Mouse (Mus musculus): ENCODE results near the gene Sgk1.

Gene Sgk1

GRCm38 (mm10) chr10:21882184-21883081, at the start of gene Sgk1:
Sgk1 (plus strand) TSS chr10:21882184.
- peak; percentile 53 for DNase-seq (ENCODE audit: low read depth, low spot score)

DNA sequence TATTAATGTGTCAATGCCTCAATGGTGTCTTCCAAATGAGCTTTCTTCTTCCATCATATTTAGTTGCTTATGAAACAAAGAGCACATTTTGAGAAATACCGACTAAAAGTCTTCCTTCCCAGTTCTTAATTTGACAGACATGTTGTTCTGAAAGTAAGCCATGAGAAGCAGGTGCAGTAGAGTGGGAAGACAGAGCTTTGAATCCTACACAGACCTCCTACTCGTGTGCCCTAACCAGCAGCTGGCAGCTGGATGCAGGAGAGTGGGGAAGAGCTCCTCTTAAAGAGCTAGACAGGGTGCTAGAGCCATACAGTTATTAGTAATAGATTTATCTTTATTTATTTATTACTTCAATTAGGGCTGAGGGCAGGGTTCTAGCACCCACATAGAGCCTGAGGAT, 49.7 kb upstream of the Sgk1 start:
- no peak for DNase-seq (ENCODE audit: low read depth, low spot score)

DNA sequence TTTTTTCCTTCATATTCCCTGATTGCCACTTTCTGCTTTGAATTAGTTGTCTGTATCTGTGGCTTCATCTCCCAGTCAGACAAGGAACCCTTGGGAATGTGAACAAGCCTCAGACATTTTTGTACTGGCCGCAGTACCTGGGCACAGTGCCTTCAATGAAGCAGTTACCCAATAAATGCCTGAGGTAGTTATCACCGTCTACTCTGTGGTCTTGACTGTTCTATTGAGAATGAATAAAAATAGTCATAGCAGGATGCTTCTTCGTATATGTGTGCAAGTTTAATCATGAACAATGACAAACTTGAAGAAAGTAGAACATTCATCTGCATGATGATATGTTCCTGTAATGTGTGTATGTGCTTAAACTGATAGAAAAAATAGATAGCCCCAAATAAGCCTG, 48.2 kb upstream of the Sgk1 start:
- no peak for DNase-seq (ENCODE audit: low read depth, low spot score)

- DNase-seq (ENCODE audit: low read depth, low spot score), result no peak
Observed at GRCm38 (mm10) chr10:21835077-21835476, 46.9 kb upstream of the Sgk1 start.

DNA sequence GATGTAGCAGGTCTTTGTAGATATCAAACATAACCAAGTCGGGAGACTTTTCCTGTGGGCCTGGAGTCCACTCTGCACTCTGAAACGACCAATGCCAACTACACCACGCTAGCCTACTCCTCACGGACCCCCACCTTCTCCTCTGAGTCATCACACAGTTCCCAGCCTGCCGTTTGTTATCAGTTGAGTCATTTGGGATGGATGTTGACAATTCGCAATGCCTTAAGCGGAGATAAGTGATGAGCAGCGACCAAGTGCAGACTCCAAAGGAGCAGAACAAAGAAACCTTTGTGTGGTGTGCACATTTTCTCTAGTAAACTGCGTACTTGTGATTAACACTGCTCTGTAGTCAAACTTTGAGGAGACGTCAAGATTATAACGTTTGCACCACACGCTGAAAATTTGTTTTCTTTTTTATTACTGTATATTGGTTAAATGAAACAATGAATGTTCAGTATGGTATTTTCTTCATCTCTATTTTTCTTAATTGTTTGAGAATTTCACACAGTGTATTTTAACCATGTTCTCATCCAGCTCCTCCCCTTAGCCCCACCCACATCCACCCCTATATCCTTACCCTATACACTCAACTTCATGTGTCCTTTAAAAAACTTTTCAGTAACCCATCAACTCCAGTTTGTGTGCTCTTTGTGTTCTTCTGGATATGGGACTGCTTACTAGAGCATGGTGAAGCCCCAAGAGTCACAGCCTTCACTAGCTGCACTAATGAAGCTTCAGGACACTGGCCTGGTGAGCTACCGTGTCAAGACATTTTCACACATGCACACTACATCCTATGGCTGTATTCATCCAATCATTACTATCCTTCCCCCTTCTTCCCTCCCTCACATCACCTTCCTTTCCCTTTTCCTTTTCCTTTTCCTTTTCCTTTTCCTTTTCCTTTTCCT, 42.5 kb upstream of the Sgk1 start:
- DNase-seq (ENCODE audit: low read depth, low spot score), result no peak

DNA sequence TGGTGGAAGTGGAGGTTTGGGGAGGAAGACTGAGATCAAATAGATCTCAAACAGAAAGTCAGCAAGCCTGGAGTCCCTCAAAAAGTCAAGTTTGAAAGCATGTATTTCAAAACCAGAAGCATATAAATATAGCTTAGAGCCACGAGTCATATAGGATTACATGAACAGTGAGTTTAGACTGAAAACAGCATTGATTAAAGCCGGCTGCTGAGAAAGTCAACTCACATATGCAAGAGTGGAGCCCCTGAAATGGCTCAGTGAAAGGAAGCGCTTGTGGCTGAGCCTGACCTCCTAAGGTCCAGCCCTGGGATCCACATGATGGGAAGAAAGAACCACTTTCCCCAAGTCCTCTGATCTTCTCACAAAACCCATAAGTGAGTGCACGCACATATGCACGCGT, 38.7 kb upstream of the Sgk1 start:
- DNase-seq (ENCODE audit: low read depth, low spot score), result no peak

- no peak for DNase-seq (ENCODE audit: low read depth, low spot score)
Observed at GRCm38 (mm10) chr10:21843861-21844260, 38.1 kb upstream of the Sgk1 start.

- DNase-seq (ENCODE audit: low read depth, low spot score), result no peak
Observed at GRCm38 (mm10) chr10:21844391-21844790, 37.6 kb upstream of the Sgk1 start.

GRCm38 (mm10) chr10:21845601-21846282, 36.2 kb upstream of the Sgk1 start:
- no peak for DNase-seq (ENCODE audit: low read depth, low spot score)

DNA sequence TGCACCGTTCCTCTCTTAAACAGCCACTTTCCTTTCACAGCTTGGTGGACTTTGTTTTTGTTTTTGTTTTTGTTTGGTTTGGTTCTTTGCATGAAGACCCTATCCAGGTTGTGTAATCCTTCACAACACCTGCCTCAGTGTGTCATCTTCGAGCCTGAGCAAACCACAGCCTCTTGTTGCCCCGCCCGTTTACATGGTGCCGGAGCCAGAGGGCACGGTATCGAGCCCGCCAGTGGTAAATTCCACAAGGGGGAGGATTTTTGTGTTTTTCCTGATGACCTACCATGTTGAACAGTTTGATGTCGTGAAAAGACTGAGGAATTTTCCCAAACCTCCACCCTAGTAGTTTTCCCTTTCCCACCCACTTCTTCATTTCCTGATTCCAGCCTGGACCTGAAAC, 35.6 kb upstream of the Sgk1 start:
- DNase-seq (ENCODE audit: low read depth, low spot score), result no peak

GRCm38 (mm10) chr10:21847026-21847820, 34.8 kb upstream of the Sgk1 start:
- DNase-seq (ENCODE audit: low read depth, low spot score), result no peak

GRCm38 (mm10) chr10:21847931-21848670, 33.9 kb upstream of the Sgk1 start:
- DNase-seq (ENCODE audit: low read depth, low spot score), result no peak

DNA sequence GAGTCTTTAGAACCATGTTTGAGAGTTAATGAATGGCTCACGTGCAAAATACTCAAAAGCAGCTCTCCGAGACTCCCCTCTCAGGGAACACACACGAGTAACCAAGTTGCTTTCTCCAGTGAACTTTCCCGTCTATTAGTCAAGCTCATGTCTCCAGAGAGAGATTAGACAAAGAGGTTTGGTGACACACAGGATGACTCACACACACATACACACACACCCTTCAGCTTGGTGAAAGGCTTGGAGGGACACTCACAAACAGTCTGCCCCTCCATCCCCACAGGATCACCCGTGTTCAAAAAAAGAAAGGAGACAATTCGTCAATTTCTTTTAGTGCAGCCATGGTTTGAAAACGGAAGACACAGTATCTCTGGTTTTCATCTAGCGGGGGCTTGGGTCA, 32.7 kb upstream of the Sgk1 start:
- no peak for DNase-seq (ENCODE audit: low read depth, low spot score)

DNA sequence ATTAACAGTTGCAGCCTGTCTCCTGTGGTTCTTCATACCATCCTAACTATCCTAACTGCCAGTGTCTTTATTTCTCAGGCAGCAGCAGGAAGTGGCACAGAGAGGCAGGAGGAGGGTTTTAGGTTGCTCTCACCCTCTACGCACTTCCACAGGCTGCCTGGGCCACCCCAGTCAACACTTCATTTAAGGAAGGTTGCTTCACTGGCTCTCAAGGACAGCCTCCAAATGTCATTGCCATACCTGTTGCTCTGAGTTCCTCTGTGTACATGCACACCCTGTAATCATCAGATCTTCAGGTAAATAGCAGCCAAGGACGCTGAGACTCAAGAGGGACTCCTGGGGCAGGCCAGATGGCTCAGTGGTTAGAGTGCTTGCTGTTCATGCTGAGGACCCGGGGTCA, 31.7 kb upstream of the Sgk1 start:
- no peak for DNase-seq (ENCODE audit: low read depth, low spot score)

GRCm38 (mm10) chr10:21853122-21853521, 28.9 kb upstream of the Sgk1 start:
- DNase-seq (ENCODE audit: low read depth, low spot score), result no peak

DNA sequence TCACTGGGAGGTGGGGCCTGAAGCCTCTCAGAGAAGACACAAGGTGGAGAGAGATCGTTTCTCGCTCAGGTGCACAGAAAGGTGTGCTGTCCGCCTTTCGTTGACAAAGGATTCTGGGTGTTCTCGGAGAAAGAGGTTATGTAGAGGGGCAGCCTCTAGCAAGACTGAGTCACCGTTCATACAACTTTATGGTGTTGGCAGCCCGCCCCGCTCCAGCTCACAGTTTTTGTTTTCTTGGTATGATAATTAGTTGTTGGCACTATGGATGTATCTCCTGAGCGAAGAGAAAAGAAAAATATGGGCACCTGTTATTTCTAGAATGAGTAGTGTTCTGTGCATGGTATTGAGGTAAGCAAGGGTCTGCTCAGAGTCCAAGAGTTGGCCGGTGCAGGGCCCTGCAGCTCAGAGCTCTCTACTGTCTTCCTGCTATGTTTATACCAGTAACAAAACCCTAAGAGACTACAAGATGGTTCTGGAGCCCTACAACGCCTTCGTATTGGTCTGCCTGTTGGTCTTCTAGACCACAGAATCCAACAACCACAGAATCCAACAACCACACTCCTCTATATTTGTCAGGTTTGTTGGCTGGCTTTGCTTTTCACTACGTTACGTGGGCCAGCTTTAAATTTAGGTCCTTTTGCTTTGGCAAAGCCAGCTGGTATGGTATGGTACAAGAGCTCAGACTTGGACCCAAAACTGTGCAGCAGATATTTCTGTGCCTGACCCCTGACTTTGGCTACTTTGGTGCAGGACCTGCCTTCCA, 28.2 kb upstream of the Sgk1 start:
- no peak for DNase-seq (ENCODE audit: low read depth, low spot score)

GRCm38 (mm10) chr10:21855338-21855737, 26.6 kb upstream of the Sgk1 start:
- no peak for DNase-seq (ENCODE audit: low read depth, low spot score)

- no peak for DNase-seq (ENCODE audit: low read depth, low spot score)
Observed at GRCm38 (mm10) chr10:21857676-21858075, 24.3 kb upstream of the Sgk1 start.

GRCm38 (mm10) chr10:21858437-21858974, 23.5 kb upstream of the Sgk1 start:
- peak; percentile 40 for DNase-seq (ENCODE audit: low read depth, low spot score)
